Mouse (Mus musculus) G1E (cell line): Measurements from ENCODE around the gene Nenf.

ENCODE experiments used
- CTCF ChIP-seq: IDR thresholded peaks from 2 replicates; pipeline ENCODE4 v1.5.1; 2012; ENCODE audit warnings: low read depth, low read length, inconsistent platforms, mixed read lengths
- GATA1 ChIP-seq: IDR thresholded peaks from 2 replicates; pipeline ENCODE4 v1.6.1; 2012; ENCODE audit warnings: borderline replicate concordance, low read length, inconsistent platforms, mixed read lengths
- GATA2 ChIP-seq: IDR thresholded peaks from 2 replicates; pipeline ENCODE4 v1.6.1; 2012; ENCODE audit warnings: low read depth, low read length, inconsistent platforms, borderline replicate concordance
- TAL1 ChIP-seq: conservative IDR thresholded peaks from 2 replicates; pipeline ENCODE4 v1.6.1; 2012; ENCODE audit warnings: low read depth, low read length, inconsistent platforms, mixed read lengths

- TF ChIP-seq CTCF = no peak
- no peak for TF ChIP-seq GATA2
- no peak for TF ChIP-seq TAL1
- TF ChIP-seq GATA1 = no peak
These were observed 58.3 kb downstream of the Nenf start for GRCm38 (mm10) chr1:191259661-191260060.
